Mouse (Mus musculus): ENCODE data around the gene Faim2.

Gene Faim2

GRCm38 (mm10) chr15:99527629-99528353 is at the start of gene Faim2:
TSS of gene Faim2 (minus strand) at chr15:99528165.
- no peak for DNase-seq (ENCODE audit: extremely low read depth, low read depth, low spot score)

- no peak for DNase-seq (ENCODE audit: extremely low read depth, low read depth, low spot score)
Measured at GRCm38 (mm10) chr15:99569123-99569522, 41.2 kb upstream of the Faim2 start.

DNA sequence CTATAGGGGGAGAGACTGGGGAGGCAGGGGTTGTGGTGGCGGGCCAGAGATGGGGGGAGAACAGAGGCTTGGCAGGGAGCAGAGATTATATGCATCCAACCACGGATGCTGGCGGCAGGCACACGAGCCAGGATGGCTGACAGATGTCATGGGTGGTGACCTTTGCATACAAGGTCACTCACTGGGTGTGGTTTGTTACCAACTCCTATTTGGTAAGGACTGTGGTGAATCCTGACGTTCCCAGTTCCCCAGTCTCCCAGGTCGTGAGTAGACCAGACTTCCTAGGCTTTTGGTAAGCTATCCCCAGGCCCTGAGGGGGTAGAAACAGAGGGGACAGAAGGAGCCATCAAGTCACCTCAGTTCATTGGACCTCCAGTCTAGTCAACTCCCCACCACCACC is 40.7 kb upstream of the Faim2 start:
- no peak for DNase-seq (ENCODE audit: extremely low read depth, low read depth, low spot score)

- no peak for DNase-seq (ENCODE audit: extremely low read depth, low read depth, low spot score)
Measured at GRCm38 (mm10) chr15:99567371-99567770, 39.4 kb upstream of the Faim2 start.

DNA sequence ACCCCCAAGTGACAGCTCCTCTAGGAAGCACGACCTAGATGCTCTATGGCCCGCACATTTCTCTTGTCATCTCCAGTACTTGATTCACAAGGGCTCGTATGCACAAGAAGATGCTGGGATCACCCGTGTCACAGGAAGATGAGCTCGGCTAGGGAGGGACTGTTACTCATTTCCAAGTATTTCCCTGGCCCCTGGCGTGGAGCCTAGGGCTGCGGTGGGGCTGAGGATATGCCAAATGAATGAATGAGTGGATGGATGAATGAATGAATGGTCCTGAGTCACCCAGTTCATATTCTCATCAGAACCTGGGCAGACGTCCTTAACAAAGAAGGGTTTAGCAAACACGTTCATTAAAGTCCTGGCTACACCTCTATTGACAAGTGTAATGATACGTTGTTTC is 32.3 kb upstream of the Faim2 start:
- DNase-seq (ENCODE audit: extremely low read depth, low read depth, low spot score): no peak

DNA sequence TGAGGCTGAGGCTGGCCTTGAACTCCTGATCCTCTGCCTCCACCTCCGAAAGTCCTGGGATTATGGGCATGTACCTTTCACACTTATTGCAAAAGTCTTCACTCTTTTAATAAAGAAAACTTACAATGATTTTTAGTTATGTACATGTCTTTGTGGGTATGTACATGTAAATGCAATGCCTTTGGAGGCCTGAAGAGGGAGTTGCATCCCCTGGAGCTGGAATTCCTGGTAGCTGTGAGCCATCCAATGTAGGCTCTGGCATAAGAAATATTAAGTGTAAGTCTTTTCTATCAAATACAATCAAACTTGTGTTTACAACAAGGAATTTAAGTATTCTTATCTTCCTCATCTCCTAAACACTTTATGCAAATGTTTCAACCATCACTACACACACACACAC is 31.0 kb upstream of the Faim2 start:
- DNase-seq (ENCODE audit: extremely low read depth, low read depth, low spot score): no peak

GRCm38 (mm10) chr15:99553767-99554166 is 25.8 kb upstream of the Faim2 start:
- DNase-seq (ENCODE audit: extremely low read depth, low read depth, low spot score): no peak

DNA sequence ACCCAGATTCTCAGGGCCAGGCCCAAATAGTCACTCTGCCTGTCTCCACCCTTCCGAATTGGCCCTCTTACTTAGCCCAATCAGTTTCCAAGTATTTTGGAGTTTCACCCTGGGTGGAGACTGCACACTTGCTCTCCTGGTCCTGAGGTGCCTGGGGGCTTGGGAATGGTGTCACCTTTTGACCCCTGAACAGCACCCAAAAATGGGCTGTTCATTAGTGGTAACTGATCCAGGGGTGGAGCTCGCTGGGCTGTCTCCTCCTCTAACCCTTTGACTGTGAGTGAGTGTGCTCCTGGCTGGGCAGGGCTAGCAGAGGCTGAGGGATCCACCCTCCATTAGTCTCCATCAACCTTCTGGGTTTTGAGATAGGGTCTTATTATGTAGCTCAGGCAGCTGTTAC is 21.9 kb upstream of the Faim2 start:
- no peak for DNase-seq (ENCODE audit: extremely low read depth, low read depth, low spot score)

DNA sequence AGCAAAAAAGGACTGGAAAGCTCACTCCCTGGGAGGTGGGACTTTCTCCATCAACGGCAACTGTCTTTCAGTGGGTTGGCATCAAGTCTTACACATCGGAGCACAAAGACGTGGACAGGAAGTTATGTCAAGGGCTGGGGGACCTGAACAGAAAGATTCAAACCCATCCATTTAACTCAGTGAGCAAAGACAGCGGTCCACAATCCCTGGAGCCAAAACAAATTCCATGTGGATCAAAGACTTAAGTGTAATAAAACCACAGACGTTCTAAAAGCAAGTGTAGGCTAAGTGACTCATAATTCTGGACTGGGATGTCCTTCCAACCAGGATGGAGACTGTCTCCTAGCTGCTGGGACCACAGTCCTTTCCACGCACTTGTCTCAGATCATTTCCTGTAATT is 19.8 kb upstream of the Faim2 start:
- DNase-seq (ENCODE audit: extremely low read depth, low read depth, low spot score): no peak

DNA sequence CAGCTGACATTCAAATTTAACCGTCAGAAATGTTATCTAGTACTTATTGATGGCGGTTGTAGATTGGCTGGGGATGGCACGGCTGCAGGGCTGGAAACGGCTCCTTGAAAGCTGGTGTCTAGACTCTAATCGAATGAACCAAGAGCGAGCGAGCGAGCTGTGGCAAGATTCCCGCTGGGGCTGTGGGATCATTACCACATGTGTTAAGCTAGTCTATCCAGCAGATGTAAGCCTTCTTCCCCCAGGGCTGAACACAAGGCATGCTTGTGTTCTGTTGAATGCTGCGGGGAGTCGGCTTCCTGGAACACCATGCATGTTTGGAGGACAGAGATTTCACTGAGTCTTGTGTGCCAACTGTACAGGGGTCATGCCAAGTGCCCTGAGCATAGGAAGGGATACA is 18.6 kb upstream of the Faim2 start:
- DNase-seq (ENCODE audit: extremely low read depth, low read depth, low spot score): peak; percentile 86

GRCm38 (mm10) chr15:99544047-99544446 is 16.1 kb upstream of the Faim2 start:
- DNase-seq (ENCODE audit: extremely low read depth, low read depth, low spot score): no peak

DNA sequence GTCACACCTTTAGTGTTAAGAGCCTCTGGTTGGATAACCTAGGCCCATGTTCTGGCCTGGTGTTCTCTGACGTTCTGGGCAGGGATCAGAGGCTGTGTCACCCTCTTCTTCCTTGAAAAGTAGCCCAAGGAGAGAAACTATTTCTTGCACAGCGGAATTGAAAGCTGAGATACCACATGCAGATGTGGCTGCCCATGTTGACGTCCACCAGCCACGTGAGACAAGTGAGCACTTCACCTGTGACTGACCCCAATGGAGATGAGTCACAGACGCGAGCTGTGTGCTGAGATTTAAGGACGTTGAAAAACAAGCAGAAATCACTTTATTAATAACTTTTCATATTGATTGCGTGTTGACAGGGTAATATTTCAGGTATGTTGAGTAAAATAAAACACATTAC is 11.9 kb upstream of the Faim2 start:
- DNase-seq (ENCODE audit: extremely low read depth, low read depth, low spot score): no peak

DNA sequence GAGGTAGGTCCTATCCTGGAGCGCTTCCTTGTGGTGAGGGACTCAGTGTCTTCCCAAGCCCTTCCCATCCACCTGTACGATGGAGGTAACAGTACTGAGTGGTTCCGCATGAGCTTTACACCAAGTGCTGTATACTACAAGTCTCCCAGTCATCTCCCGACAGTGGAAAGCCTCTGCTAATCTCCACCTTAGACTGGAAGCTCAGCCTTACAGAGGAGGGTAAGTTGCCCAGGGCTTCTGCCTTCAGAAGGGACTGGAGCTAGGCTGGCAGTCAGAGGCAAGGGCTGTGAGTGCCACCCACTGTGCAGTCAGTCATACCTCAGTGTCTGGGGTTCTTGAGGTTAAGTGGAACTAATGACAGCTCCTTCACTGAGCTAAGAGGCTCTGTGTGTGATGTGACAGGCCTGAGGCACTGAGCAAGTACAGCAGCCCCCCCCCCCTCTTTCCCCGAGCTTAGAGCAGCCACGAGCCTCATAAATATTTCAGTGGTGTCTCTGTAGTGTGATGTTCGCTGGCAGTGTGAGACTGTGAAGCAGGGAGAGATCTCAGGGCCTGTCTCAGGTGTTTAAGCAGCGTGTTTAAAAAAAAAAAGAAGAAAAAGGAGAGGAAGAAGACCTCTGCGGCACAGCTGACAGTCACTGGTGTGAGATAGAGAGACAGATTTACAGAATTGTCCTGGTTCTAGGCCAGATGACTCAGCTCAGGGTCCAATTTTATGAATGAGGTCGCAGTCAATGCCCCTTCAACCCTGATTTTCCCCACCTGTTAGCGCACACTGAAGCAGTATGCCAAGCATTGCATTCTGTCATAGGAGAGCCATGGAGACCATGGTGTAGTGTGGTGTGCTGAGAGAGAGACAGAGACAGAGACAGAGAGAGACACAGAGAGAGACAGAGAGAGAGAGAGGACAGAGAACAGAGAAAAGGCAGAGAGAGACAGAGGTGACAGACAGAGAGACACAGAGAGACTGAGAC is 9.2 kb upstream of the Faim2 start:
- no peak for DNase-seq (ENCODE audit: extremely low read depth, low read depth, low spot score)

GRCm38 (mm10) chr15:99532023-99532422 is 4.1 kb upstream of the Faim2 start:
- DNase-seq (ENCODE audit: extremely low read depth, low read depth, low spot score): no peak

- DNase-seq (ENCODE audit: extremely low read depth, low read depth, low spot score): no peak
Measured at GRCm38 (mm10) chr15:99531146-99531545, 3.2 kb upstream of the Faim2 start.

GRCm38 (mm10) chr15:99526681-99527080 is 1.3 kb downstream of the Faim2 start:
- no peak for DNase-seq (ENCODE audit: extremely low read depth, low read depth, low spot score)

GRCm38 (mm10) chr15:99520306-99520705 is 7.7 kb downstream of the Faim2 start:
- no peak for DNase-seq (ENCODE audit: extremely low read depth, low read depth, low spot score)

DNA sequence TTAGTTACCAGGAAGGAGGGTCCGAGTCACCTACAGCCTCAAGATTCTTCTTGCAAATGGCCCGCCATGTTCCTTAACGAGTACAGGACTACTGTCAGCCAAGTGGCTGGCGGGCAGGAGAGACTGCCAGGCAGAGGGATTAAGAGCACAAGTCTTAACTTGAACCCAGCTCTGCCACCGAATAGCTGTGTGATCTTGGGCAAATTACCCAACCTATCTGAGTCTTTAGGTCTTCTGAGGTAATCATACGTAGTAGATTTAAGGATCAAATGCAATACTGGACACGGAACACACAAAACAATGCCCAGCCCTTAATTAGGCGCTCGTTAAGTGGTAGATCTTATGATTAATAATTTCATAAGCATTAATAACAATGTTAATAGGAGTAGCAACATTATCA is 8.3 kb downstream of the Faim2 start:
- DNase-seq (ENCODE audit: extremely low read depth, low read depth, low spot score): peak; percentile 81

DNA sequence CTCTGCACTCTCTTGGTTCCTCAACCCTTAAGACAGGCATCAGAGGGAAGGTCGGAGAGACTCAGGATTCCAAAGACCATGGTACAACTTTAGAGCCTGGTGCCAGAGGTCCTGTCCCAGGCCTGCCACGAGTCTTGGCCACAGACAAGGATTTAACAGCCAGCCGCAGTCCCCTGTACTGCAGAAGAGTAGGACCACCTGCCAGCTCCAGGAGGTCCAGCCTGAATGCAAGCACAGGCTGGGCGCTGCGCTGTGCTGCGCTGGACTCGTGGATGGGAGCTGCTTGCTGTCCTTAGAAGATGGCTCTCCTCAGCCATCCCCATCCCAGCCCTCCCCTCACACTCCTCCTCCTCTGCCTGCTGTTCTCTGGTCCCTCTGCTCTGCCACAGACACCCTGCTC is 10.2 kb downstream of the Faim2 start:
- no peak for DNase-seq (ENCODE audit: extremely low read depth, low read depth, low spot score)

DNA sequence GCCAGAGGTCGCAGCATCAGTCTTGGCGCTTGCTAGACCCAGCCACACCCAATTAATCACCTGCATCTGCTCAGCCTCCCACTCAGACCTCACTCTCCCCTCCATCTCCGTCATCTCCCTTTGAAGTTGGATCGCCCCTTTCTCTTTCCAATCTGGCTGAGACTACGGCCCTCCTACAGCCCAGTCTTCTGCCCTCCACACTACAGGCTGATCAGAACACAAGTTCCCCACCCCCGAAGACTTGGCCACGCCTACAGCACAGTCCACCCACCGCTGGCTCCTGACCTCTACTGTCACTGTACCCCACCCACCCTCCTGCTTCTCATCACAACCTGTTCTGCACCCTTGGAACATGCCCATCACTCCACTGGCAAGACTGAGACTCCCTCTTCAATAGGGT is 11.2 kb downstream of the Faim2 start:
- no peak for DNase-seq (ENCODE audit: extremely low read depth, low read depth, low spot score)

GRCm38 (mm10) chr15:99511797-99512525 is 16.0 kb downstream of the Faim2 start:
- DNase-seq (ENCODE audit: extremely low read depth, low read depth, low spot score): no peak
